Mouse (Mus musculus) small intestine, adult 2 months (tissue): ENCODE data around the gene Atp2c1. TPM values are rescaled to one million over a fixed set of nuclear protein-coding genes. Genes with fewer than 3 reads are reported as not detected.

ENCODE experiments used
- H3K27ac ChIP-seq: fragments of 200-500 bp; 2 replicates; pipeline ENCODE4 v1.5.1; 2012; ENCODE audit warnings: low read depth, low read length, control low read depth, inconsistent platforms; ENCODE audit not compliant: insufficient read depth
- H3K27me3 ChIP-seq: fragments of 200-500 bp; 2 replicates; pipeline ENCODE4 v1.6.1; 2012; ENCODE audit warnings: mild to moderate bottlenecking, moderate library complexity, low read length, inconsistent platforms; ENCODE audit not compliant: control insufficient read depth, insufficient read depth
- H3K36me3 ChIP-seq: fragments of 200-500 bp; 2 replicates; pipeline ENCODE4 v1.6.1; 2012; ENCODE audit warnings: mild to moderate bottlenecking, low read length, control low read depth, inconsistent platforms; ENCODE audit not compliant: control insufficient read depth, insufficient read depth
- H3K4me1 ChIP-seq: fragments of 200-500 bp; 2 replicates; pipeline ENCODE4 v1.6.1; 2012; ENCODE audit warnings: low read length, inconsistent platforms, mixed read lengths; ENCODE audit not compliant: control insufficient read depth, insufficient read depth, insufficient read length
- H3K4me3 ChIP-seq: fragments of 200-500 bp; 2 replicates; pipeline ENCODE4 v1.5.1; 2012; ENCODE audit warnings: low read depth, mild to moderate bottlenecking, control low read depth, inconsistent platforms, low read length, moderate library complexity
- CTCF ChIP-seq: fragments of 200-500 bp; IDR thresholded peaks from 2 replicates; pipeline ENCODE4 v1.5.1; 2012; ENCODE audit warnings: low read depth, mild to moderate bottlenecking, control low read depth, inconsistent platforms, low read length, moderate library complexity, mixed read lengths; ENCODE audit not compliant: insufficient replicate concordance, insufficient read length; ENCODE audit errors: extremely low read depth
- POLR2A ChIP-seq: fragments of 200-500 bp; IDR thresholded peaks from 2 replicates; pipeline ENCODE4 v1.6.1; 2012; ENCODE audit warnings: low read depth, mild to moderate bottlenecking, control low read depth, inconsistent platforms, low read length, moderate library complexity
- WGBS: fragments of 180-500 bp; shearing (Covaris S2); methylation state at CpG from one replicate; pipeline ENCODE4 v1.1.7; 2018; 5-methylcytosine and 5-hydroxymethylcytosine counted together
- polyA plus RNA-seq: library from polyadenylated mRNA; depleted of rRNA; stranded (reverse); fragments of >200 nt; gene quantifications from 2 replicates; pipeline ENCODE4 v1.2.3, GENCODE M21; 2012

The Atp2c1 gene
- polyA plus RNA-seq, 1 experiment, result 34.1 TPM

DNA sequence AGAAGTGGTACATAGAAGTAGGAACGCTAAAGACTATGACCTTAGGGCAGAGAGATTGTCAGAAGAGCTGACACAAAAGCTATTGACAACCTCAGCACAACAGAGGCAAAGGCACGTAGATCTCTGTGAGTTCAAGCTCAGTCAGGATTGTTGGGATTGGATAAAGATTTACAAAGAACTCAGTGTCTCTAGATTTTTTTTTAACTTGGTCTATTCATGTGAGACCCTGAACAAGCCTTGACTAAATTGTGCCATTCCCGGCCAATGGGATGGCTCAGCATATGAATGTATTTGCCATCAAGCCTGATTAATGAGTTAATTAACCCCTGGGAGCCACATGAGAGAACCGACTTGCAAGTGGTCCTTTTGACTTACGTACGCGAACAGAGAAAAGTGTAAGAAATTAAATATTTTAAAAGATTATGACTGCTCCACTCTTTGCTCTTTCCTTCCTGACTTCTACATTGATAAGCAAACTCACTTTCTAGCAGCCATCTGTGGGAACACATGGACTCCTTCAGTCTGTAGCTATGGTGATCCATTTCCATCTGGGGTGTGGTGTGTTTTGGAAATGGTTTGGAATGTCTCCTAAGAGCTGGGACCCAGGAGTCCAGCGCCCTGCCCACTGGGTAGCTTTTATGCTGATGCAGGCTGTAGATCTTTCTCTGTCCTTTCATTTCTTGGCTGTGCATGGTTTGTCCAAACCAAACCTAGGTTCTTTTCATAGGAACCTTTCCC, 17.1 kb upstream of the Atp2c1 start:
- 90% methylated on average over 8 of the region's 8 CpGs for WGBS
- no peaks in the 10 kb centered on the region for H3K4me1 ChIP-seq
- no peaks in the 10 kb centered on the region for H3K27me3 ChIP-seq
- H3K27ac ChIP-seq, result no peak overlapping the region
- H3K36me3 ChIP-seq, result no peaks in the 10 kb centered on the region
- no peak overlapping the region for H3K4me3 ChIP-seq
- TF ChIP-seq POLR2A (no peak), CTCF (no peak)

DNA sequence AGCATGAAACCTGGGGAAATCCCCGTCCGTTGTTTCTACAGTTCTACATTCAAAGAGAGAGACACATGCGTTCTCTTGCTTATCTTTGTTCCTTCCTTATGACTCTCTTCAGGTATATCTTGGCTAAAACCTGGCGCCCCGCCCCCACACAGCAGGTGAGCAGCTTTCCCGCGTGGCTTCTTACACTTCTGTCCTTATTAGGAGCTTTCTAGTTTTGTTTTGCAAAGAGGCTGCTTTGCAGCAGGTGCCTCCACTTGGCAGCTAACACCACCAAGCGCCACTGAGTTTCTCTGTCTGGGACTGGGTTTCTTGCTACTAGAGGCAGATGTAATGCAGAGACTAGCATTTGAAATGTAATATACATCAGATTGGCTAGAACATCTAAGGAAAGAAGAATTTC, 10.4 kb upstream of the Atp2c1 start:
- Histone ChIP-seq H3K27ac (peak overlapping the region; percentile 47), H3K4me3 (no peak overlapping the region), H3K4me1 (peaks cover 1% of the 10 kb centered on the region; the same call in 1 of the 2 replicates), H3K36me3 (no peaks in the 10 kb centered on the region), H3K27me3 (no peaks in the 10 kb centered on the region)
- WGBS, result 20% methylated on average over 8 of the region's 8 CpGs
- TF ChIP-seq POLR2A (no peak), CTCF (no peak)

DNA sequence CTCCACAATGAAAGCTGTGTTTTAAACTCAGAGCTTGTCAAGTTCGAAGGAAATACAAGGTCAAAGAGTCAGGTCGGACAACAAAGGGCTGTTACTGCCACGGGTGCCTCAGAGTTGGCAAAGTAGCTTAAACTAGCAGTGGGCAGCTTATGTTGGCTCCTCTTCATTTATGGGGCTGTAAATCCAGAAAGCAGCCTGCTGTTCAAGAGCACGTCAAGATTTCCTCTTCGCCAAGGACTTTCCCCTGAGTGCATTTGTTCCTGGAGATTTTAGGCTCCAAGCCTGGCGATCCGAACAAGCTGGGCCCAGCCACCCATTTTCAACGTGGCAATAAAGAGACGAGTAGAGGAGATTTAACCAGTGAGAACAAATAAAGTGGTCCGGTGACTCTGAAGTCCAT, 9.8 kb upstream of the Atp2c1 start:
- Histone ChIP-seq H3K27me3 (no peaks in the 10 kb centered on the region), H3K4me1 (peaks cover 1% of the 10 kb centered on the region; the same call in 1 of the 2 replicates), H3K27ac (peak overlapping the region; percentile 47), H3K36me3 (no peaks in the 10 kb centered on the region), H3K4me3 (no peak overlapping the region)
- TF ChIP-seq POLR2A, result no peak
- TF ChIP-seq CTCF, result no peak
- 19% methylated on average over 10 of the region's 10 CpGs for WGBS

DNA sequence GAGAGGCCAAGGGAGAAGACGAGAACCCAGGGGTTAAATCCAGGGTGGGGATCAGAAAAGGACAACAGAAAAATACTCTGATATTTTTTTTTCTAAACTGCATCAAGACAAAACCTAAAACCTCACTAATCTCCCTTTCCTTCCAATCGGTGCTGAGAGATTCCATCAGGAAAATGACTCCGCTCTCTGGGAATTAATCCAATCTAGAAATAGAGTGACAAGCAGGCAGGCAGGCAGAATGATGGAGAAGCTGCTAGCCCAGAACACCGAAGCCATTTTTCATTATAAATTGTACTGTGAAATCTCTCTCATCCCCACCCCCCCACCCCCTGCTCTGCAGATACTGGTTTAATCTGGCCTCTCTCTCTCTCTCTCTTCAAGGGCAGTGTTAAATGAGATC, 1.8 kb downstream of the Atp2c1 start:
- Histone ChIP-seq H3K27ac (no peak overlapping the region), H3K27me3 (no peaks in the 10 kb centered on the region), H3K4me3 (no peak overlapping the region), H3K36me3 (no peaks in the 10 kb centered on the region), H3K4me1 (peaks cover 4% of the 10 kb centered on the region; the same call in 1 of the 2 replicates)
- TF ChIP-seq POLR2A, result no peak
- TF ChIP-seq CTCF, result no peak
- WGBS, result 83% methylated on average over 4 of the region's 4 CpGs

DNA sequence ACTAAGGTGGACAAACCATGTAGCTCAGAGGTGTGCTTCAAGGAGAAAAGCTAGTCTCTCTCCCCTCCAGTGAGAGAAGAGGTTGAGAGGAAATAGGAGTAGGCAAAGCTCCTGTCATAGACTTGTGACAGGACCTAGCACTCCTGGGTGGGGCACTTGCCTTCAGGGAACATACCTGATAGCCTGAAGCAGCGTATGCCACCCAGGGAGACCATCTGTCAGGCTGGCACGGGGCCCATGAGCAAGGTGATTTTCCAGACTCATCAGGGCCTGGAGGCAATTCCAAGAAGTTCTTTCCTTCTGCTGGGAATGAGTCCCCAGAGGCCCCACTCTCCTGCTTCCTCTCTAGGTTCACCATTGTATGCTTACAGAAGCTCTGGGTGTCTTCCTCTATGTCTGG, 4.1 kb downstream of the Atp2c1 start:
- TF ChIP-seq POLR2A (no peak), CTCF (no peak)
- WGBS, result 28% methylated on average over 2 of the region's 2 CpGs
- no peaks in the 10 kb centered on the region for H3K36me3 ChIP-seq
- H3K4me1 ChIP-seq, result peaks cover 6% of the 10 kb centered on the region; the same call in 1 of the 2 replicates
- H3K4me3 ChIP-seq, result no peak overlapping the region
- peak overlapping the region; percentile 58 for H3K27ac ChIP-seq
- no peaks in the 10 kb centered on the region for H3K27me3 ChIP-seq

DNA sequence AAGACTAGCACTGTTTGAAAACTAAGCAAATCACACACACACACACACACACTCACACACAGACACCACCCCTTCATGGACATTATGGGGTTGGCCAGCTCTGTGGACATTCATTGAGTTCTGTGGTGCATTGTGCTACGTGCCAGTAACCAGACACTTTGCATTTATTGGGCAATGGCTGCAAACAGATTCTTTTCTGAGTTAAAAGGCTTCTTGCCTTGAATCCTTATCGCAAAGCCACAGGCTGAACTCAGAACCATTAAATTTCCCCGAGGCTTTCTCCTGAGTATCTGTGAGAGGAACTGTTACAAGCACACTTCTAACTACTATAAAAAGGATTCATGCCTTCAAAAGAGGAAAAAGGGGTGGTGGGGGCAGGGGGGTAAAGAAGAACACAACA, 5.1 kb downstream of the Atp2c1 start:
- Histone ChIP-seq H3K36me3 (no peaks in the 10 kb centered on the region), H3K4me3 (no peak overlapping the region), H3K27me3 (no peaks in the 10 kb centered on the region), H3K27ac (no peak overlapping the region), H3K4me1 (peaks cover 6% of the 10 kb centered on the region; the same call in 1 of the 2 replicates)
- WGBS, result 56% methylated on average over 3 of the region's 3 CpGs
- TF ChIP-seq POLR2A (no peak), CTCF (no peak)

DNA sequence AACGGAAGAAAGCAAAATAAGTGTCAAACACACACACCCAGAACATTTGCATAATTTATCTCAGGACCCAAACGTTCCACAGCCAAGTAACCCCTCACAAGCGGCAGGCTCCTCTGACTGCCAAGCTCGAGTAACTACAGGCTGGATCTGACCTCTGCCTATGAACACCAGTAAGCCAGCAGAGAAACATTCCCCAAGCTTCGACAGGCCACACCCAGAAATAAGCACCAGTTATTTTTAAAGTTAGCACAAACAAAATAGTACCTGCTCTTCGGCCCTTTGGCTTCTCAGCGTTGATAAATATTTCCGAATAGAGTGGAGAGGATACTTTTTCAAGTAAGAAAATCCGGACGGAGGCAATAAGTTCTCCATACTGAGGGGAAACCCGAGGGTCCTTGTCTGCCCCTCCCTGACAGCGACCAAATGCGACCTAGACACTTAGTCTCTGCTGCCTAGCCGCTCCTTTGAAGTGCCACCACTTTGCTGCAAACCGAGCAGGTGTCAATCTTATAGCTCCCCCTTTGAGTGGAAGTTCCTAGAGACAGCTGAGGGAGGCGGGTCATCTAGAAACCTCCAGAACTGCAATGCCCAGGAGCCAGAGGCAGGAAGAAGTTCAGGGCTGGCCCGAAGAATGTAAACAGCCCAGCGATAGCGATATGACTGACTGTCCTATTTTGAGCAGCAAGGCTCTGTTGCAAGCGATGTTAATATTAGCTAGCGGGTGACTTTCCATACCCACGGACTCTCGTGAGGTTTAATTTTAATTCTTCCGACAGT, 6.2 kb downstream of the Atp2c1 start:
- WGBS, result 8% methylated on average over 24 of the region's 24 CpGs
- H3K4me3 ChIP-seq, result peak overlapping the region; percentile 62
- H3K27me3 ChIP-seq, result no peaks in the 10 kb centered on the region
- H3K27ac ChIP-seq, result peak overlapping the region; percentile 68; the same call in 1 of the 2 replicates
- TF ChIP-seq CTCF, result no peak
- H3K4me1 ChIP-seq, result peaks cover 6% of the 10 kb centered on the region; the same call in 1 of the 2 replicates
- H3K36me3 ChIP-seq, result no peaks in the 10 kb centered on the region
